Mouse (Mus musculus) hindbrain, embryonic 14.5 days (tissue): ENCODE measurements at regions not wholly inside any gene's neighbourhood (a gene's known extent, or its start where the extent isn't known, plus 50 kb on each side); places are given as distances from the start of the nearest gene placed in this dataset.

ENCODE experiments used
- ATAC-seq: fragments of 200-750 bp; cut with Nextera tagmentation; 2 replicates; pipeline ENCODE4 v1.8.0; 2017; ENCODE audit warnings: moderate number of reproducible peaks, mild to moderate bottlenecking, moderate TSS enrichment, moderate library complexity; ENCODE audit not compliant: low FRiP score
- DNase-seq: peaks from one replicate; pipeline ENCODE4 v3.0.0-alpha.2; 2015; ENCODE audit warnings: low spot score
- H3K27ac ChIP-seq: fragments of 300-500 bp; sonication (generic); 2 replicates; pipeline ENCODE4 v1.5.1; 2014; ENCODE audit warnings: mild to moderate bottlenecking, moderate library complexity
- H3K27me3 ChIP-seq: fragments of 300-500 bp; sonication (generic); 2 replicates; pipeline ENCODE4 v1.6.1; 2014; ENCODE audit warnings: mild to moderate bottlenecking, low read length, mixed read lengths; ENCODE audit not compliant: control insufficient read depth, insufficient read depth
- H3K36me3 ChIP-seq: fragments of 300-500 bp; sonication (generic); replicated peaks from 2 replicates; pipeline ENCODE4 v1.6.1; 2014; ENCODE audit not compliant: control insufficient read depth, insufficient read depth
- H3K4me1 ChIP-seq: fragments of 300-500 bp; sonication (generic); replicated peaks from 2 replicates; pipeline ENCODE4 v1.6.1; 2014; ENCODE audit warnings: antibody characterized with exemption, low read length, mixed read lengths; ENCODE audit not compliant: control insufficient read depth, insufficient read depth
- H3K4me2 ChIP-seq: fragments of 300-500 bp; sonication (generic); replicated peaks from 2 replicates; pipeline ENCODE4 v1.6.1; 2014; ENCODE audit warnings: mild to moderate bottlenecking, moderate library complexity
- H3K4me3 ChIP-seq: fragments of 300-500 bp; sonication (generic); replicated peaks from 2 replicates; pipeline ENCODE4 v1.5.1; 2014; ENCODE audit warnings: mild to moderate bottlenecking, low read length
- H3K9ac ChIP-seq: fragments of 300-500 bp; sonication (generic); 2 replicates; pipeline ENCODE4 v1.6.1; 2014
- H3K9me3 ChIP-seq: fragments of 300-500 bp; sonication (generic); 2 replicates; pipeline ENCODE4 v1.6.1; 2016; ENCODE audit warnings: low read length; ENCODE audit not compliant: control insufficient read depth
- WGBS: fragments of 180-500 bp; shearing (Covaris S2); extraction: QIAGEN DNeasy Blood & Tissue Kit; methylation state at CpG from one replicate; pipeline ENCODE4 v1.1.7; 2014; 5-methylcytosine and 5-hydroxymethylcytosine counted together

DNA sequence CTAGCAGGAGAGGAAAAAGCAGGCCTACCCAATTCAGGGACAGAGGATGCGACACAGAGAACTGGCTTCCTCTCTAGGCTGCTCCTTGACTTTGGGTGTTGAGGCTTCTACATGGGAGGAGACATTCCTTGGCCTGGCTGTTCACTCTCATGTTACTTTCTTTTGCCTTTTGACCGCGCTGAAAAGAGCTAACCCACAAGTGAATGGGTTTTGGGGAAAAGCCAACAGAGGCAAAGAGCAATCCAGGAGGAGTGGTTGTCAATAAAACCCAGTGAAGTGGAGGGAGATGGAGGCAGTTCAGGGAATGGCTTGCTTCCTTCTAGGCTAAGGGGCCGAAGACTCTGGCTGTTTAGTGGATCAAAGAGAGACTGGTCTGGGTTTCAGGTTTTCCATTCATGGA, 167.6 kb upstream of the Podxl start:
- H3K9me3 ChIP-seq: no peaks in the 10 kb centered on the region
- no peak overlapping the region for H3K4me3 ChIP-seq
- WGBS: 84% methylated on average over 4 of the region's 4 CpGs
- no peak overlapping the region for H3K27ac ChIP-seq
- H3K36me3 ChIP-seq: no peaks in the 10 kb centered on the region
- ATAC-seq (no peak), DNase-seq (no peak)
- H3K4me2 ChIP-seq: no peak overlapping the region
- H3K27me3 ChIP-seq: no peaks in the 10 kb centered on the region
- H3K9ac ChIP-seq: no peak overlapping the region
- H3K4me1 ChIP-seq: no peaks in the 10 kb centered on the region

DNA sequence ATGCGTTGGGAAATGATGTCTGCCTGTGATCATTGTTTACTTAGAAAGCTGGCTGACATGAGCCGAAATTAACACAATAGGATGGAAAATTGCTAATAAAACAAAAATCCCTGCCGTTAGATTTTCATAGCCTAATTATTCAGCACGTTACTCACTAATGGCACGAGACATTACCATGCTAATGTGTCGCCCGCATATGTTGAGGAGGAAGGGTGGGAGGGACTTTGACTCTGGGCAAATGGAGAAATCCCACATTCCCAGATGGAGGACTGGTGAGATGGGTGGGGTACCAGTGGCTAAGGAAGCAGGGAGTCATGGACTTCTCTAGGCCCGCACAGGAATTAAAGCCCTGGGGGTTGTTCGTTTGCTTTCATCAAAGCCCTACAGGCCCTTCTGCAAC, 155.8 kb upstream of the Podxl start:
- DNase-seq (no peak), ATAC-seq (peak; percentile 17; the same call in 1 of the 2 replicates)
- no peak overlapping the region for H3K4me2 ChIP-seq
- WGBS: 28% methylated on average over 9 of the region's 9 CpGs
- no peaks in the 10 kb centered on the region for H3K27me3 ChIP-seq
- no peak overlapping the region for H3K4me3 ChIP-seq
- no peak overlapping the region; the same call in none of the 2 replicates for H3K27ac ChIP-seq
- no peak overlapping the region for H3K9ac ChIP-seq
- no peaks in the 10 kb centered on the region for H3K36me3 ChIP-seq
- 0 out of 2 replicates have a peak, but pooled peaks cover 11% of the 10 kb centered on the region for H3K4me1 ChIP-seq
- no peaks in the 10 kb centered on the region for H3K9me3 ChIP-seq

DNA sequence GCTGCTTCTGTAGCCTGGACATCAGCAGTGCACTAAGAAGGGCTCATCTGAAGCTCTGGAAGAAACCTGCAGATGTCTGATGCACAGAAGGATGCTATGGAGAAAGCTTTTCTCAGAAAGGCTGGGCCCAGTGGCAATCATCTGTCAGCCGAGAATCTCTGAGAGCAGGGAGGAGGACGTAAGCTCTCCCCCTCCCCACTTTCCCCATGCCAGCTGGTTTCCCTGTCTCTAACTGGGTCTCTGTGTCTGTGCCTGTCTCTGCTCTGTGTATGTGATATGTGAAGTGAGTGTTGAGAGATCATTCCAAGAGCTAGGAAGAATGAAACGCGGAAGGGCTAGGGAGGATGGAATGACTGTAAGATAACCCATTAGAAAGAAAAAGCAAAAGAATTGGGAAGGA, 155.1 kb upstream of the Podxl start:
- Histone ChIP-seq H3K4me1 (0 out of 2 replicates have a peak, but pooled peaks cover 11% of the 10 kb centered on the region), H3K4me3 (no peak overlapping the region), H3K27ac (peak overlapping the region; percentile 7), H3K9me3 (no peaks in the 10 kb centered on the region), H3K36me3 (no peaks in the 10 kb centered on the region), H3K4me2 (no peak overlapping the region), H3K27me3 (no peaks in the 10 kb centered on the region), H3K9ac (no peak overlapping the region)
- ATAC-seq (no peak), DNase-seq (no peak)
- 53% methylated on average over 4 of the region's 4 CpGs for WGBS

GRCm38 (mm10) chr6:31717531-31717930, 153.8 kb upstream of the Podxl start:
- 0 out of 2 replicates have a peak, but pooled peaks cover 11% of the 10 kb centered on the region for H3K4me1 ChIP-seq
- H3K27ac ChIP-seq: no peak overlapping the region
- ATAC-seq (peak; percentile 62; the same call in 1 of the 2 replicates), DNase-seq (peak; percentile 67)
- H3K4me3 ChIP-seq: no peak overlapping the region
- 23% methylated on average over 12 of the region's 12 CpGs for WGBS
- no peak overlapping the region for H3K4me2 ChIP-seq
- no peaks in the 10 kb centered on the region for H3K36me3 ChIP-seq
- H3K9ac ChIP-seq: no peak overlapping the region
- no peaks in the 10 kb centered on the region for H3K27me3 ChIP-seq
- H3K9me3 ChIP-seq: no peaks in the 10 kb centered on the region

DNA sequence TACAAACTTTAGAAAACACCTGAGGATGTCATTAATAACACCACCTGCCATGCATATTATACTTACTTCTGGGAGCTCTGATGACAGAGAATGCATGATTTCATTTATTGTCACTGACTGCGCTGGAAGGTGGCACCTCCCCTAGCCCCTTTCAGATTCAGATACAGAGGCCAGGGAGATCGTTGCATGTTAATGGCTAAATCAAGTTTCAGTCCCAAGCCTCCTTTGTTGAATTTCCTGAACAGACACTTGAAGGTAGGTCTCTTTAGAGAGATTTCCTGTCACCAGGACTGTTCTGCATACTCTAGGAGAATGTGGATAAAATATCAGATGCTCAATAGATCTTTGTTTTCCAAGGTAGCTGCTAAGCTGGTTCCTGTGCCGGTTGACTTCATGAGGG, 143.5 kb upstream of the Podxl start:
- Histone ChIP-seq H3K27me3 (no peaks in the 10 kb centered on the region), H3K36me3 (no peaks in the 10 kb centered on the region), H3K9ac (no peak overlapping the region), H3K4me1 (no peaks in the 10 kb centered on the region), H3K9me3 (0 out of 2 replicates have a peak, but pooled peaks cover 4% of the 10 kb centered on the region), H3K4me3 (no peak overlapping the region), H3K4me2 (no peak overlapping the region), H3K27ac (no peak overlapping the region)
- ATAC-seq: no peak
- DNase-seq: no peak
- 65% methylated on average over 3 of the region's 3 CpGs for WGBS

GRCm38 (mm10) chr6:31704191-31704590, 140.4 kb upstream of the Podxl start:
- H3K36me3 ChIP-seq: no peaks in the 10 kb centered on the region
- ATAC-seq (no peak), DNase-seq (no peak)
- no peak overlapping the region for H3K4me2 ChIP-seq
- H3K9me3 ChIP-seq: 0 out of 2 replicates have a peak, but pooled peaks cover 4% of the 10 kb centered on the region
- no peaks in the 10 kb centered on the region for H3K27me3 ChIP-seq
- H3K4me1 ChIP-seq: no peaks in the 10 kb centered on the region
- no peak overlapping the region for H3K27ac ChIP-seq
- WGBS: 64% methylated on average over 6 of the region's 6 CpGs
- no peak overlapping the region for H3K4me3 ChIP-seq
- no peak overlapping the region for H3K9ac ChIP-seq

- Histone ChIP-seq H3K9me3 (no peaks in the 10 kb centered on the region), H3K27ac (no peak overlapping the region), H3K27me3 (no peaks in the 10 kb centered on the region), H3K9ac (no peak overlapping the region), H3K4me2 (no peak overlapping the region), H3K4me1 (no peaks in the 10 kb centered on the region), H3K36me3 (no peaks in the 10 kb centered on the region), H3K4me3 (no peak overlapping the region)
- ATAC-seq (no peak), DNase-seq (no peak)
- 15% methylated on average over 7 of the region's 7 CpGs for WGBS
These were observed 139.2 kb upstream of the Podxl start for GRCm38 (mm10) chr6:31702931-31703330.

DNA sequence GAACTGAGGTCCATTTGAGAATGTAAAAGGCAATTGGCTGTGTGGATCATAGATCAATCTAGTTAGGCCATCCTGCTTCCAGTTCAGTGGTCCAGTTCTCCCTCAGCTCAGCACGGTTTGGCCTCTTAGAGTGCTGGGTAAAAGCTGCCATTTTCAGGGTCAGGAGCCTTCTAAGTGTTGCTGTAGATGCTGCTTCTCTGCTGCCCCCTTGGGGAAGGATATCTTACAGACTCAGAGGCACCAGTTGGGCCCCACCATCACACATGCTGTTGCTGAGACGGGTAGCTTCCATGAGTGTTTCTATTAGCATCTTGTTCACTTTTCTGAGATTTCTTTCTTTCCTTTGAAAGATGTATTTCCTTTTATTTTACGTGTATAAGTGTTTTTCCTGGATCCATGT, 132.1 kb upstream of the Podxl start:
- ATAC-seq (no peak), DNase-seq (no peak)
- no peaks in the 10 kb centered on the region for H3K9me3 ChIP-seq
- no peak overlapping the region for H3K27ac ChIP-seq
- no peak overlapping the region for H3K4me2 ChIP-seq
- H3K4me3 ChIP-seq: no peak overlapping the region
- H3K9ac ChIP-seq: no peak overlapping the region
- H3K4me1 ChIP-seq: no peaks in the 10 kb centered on the region
- no peaks in the 10 kb centered on the region for H3K27me3 ChIP-seq
- H3K36me3 ChIP-seq: no peaks in the 10 kb centered on the region
- 66% methylated on average over 3 of the region's 3 CpGs for WGBS

- H3K4me2 ChIP-seq: no peak overlapping the region
- no peaks in the 10 kb centered on the region for H3K9me3 ChIP-seq
- no peak for DNase-seq
- H3K4me3 ChIP-seq: no peak overlapping the region
- H3K27ac ChIP-seq: no peak overlapping the region
- H3K4me1 ChIP-seq: no peaks in the 10 kb centered on the region
- H3K9ac ChIP-seq: no peak overlapping the region
- H3K36me3 ChIP-seq: no peaks in the 10 kb centered on the region
- WGBS: 82% methylated on average over 1 of the region's 1 CpGs
- no peaks in the 10 kb centered on the region for H3K27me3 ChIP-seq
- ATAC-seq: no peak
These were observed 129.3 kb upstream of the Podxl start for GRCm38 (mm10) chr6:31693047-31693446.

GRCm38 (mm10) chr6:31692024-31692423, 128.2 kb upstream of the Podxl start:
- Histone ChIP-seq H3K4me2 (no peak overlapping the region), H3K27ac (no peak overlapping the region), H3K4me3 (no peak overlapping the region), H3K36me3 (no peaks in the 10 kb centered on the region), H3K27me3 (no peaks in the 10 kb centered on the region), H3K4me1 (no peaks in the 10 kb centered on the region), H3K9me3 (no peaks in the 10 kb centered on the region), H3K9ac (no peak overlapping the region)
- 85% methylated on average over 6 of the region's 6 CpGs for WGBS
- DNase-seq: no peak
- no peak for ATAC-seq
